Mouse (Mus musculus) heart, adult 2 months (tissue): ENCODE data around the gene Cnnm1.

Experiments
- CTCF ChIP-seq: fragments of 200-600 bp; IDR thresholded peaks from 2 replicates; pipeline ENCODE4 v1.8.1; 2022; ENCODE audit warnings: antibody characterized with exemption, mild to moderate bottlenecking, moderate library complexity
- EP300 ChIP-seq: fragments of 200-500 bp; IDR thresholded peaks from 2 replicates; pipeline ENCODE4 v1.6.1; 2011; ENCODE audit warnings: low read depth, low read length, control low read depth; ENCODE audit not compliant: insufficient read depth
- POLR2A ChIP-seq: fragments of 200-500 bp; IDR thresholded peaks from 2 replicates; pipeline ENCODE4 v1.6.1; 2011; ENCODE audit warnings: mild to moderate bottlenecking, low read depth, low read length, control low read depth; ENCODE audit not compliant: insufficient read depth

DNA sequence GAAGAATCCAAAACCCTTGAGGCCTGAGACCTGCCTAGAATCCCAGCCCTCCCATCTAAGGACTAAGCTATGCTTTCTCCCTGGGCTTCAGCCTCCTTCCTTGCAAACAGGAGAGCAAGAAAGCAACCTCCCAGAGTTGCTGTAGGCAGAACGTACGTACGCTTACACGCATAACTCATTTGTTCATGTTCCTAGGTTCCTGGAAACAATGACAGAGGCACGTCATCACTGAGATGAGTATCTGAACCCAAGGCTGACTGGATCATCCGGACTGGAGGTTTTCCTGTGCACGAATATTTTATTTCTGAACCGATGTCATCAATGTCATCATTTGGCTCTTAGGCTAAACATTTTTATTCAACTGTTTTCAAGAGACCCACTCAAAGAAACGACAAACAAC lies 81.8 kb downstream of the Cnnm1 start:
- TF ChIP-seq POLR2A (no peak), CTCF (no peak), EP300 (no peak)
